Mouse (Mus musculus): ENCODE results near the gene Prss32. TPM values are rescaled to one million over a fixed set of nuclear protein-coding genes. Genes with fewer than 3 reads are reported as not detected.

Gene Prss32
- polyA plus RNA-seq, 1 experiment from 2014 or later: not detected

DNA sequence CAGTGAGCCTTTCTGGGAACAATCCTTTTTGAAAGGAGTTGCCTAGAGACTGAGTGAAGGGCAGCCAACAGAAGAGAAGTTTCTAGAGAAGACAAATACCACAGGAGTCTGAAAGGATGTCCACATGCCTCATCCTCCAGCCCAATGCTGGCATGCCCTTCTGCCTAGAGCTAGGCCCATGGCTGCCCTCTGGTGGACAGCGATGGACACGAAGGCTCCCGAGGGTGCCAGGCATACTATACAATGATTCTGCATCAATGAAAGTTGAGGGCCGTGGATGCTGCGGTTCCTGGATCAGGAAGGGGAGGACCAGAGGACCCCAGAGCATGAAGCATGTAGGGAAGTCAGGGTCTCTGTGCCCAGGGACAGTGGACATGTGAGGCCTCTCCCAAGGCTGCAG lies 9.6 kb downstream of the Prss32 start:
- no peak for ATAC-seq

DNA sequence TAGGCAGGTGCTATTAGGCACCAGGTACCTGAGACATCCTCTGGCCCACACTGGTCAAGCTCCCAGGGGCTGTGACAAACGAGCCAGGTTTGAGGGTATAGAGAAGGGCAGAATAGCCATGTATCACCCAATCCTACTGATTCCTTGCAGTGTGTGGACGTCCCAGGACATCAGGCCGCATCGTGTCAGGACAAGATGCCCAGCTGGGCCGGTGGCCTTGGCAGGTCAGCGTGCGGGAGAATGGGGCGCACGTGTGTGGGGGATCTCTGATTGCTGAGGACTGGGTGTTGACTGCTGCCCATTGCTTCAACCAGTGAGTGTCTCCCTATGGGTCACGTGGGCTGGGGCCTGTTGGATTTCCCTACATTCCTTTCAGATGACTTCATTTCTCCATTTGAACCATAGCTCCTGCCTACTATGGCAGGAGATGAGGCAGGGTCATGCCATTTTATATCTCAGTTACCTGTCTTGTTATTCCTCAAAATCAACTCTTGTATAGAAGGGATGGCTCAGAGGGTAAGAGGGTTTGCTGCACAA lies 10.6 kb downstream of the Prss32 start:
- no peaks in the 10 kb centered on the region for H3K9me3 ChIP-seq (replicated peaks; ENCODE audit: control insufficient read depth, low read length, poor library complexity, severe bottlenecking)
- H3K4me2 ChIP-seq (ENCODE audit: low read length): no peak overlapping the region
- no peak for ATAC-seq
- no peak overlapping the region for H3K9ac ChIP-seq (ENCODE audit: low read depth, low read length)
- H3K36me3 ChIP-seq (ENCODE audit: control insufficient read depth, insufficient read depth, low read length): no peaks in the 10 kb centered on the region
- 86% methylated on average over 10 of the region's 10 CpGs for WGBS
- no peaks in the 10 kb centered on the region for H3K4me1 ChIP-seq (ENCODE audit: control insufficient read depth, insufficient read depth, low read length)
- no peak overlapping the region for H3K27ac ChIP-seq (ENCODE audit: low read length)
- H3K27me3 ChIP-seq (ENCODE audit: control insufficient read depth, insufficient read depth, low read depth, low read length): no peaks in the 10 kb centered on the region
- H3K4me3 ChIP-seq (ENCODE audit: low read depth, low read length): no peak overlapping the region

More for the DNA sequence above, 9.6 kb downstream of the Prss32 start:
- no peak overlapping the region for H3K27ac ChIP-seq (ENCODE audit: low read length)
- H3K36me3 ChIP-seq (ENCODE audit: control insufficient read depth, insufficient read depth, low read length): no peaks in the 10 kb centered on the region
- no peaks in the 10 kb centered on the region for H3K9me3 ChIP-seq (replicated peaks; ENCODE audit: control insufficient read depth, low read length, poor library complexity, severe bottlenecking)
- H3K4me2 ChIP-seq (ENCODE audit: low read length): no peak overlapping the region
- H3K27me3 ChIP-seq (ENCODE audit: control insufficient read depth, insufficient read depth, low read depth, low read length): no peaks in the 10 kb centered on the region
- 27% methylated on average over 5 of the region's 5 CpGs for WGBS
- H3K4me1 ChIP-seq (ENCODE audit: control insufficient read depth, insufficient read depth, low read length): no peaks in the 10 kb centered on the region
- no peak overlapping the region for H3K9ac ChIP-seq (ENCODE audit: low read depth, low read length)
- H3K4me3 ChIP-seq (ENCODE audit: low read depth, low read length): no peak overlapping the region

DNA sequence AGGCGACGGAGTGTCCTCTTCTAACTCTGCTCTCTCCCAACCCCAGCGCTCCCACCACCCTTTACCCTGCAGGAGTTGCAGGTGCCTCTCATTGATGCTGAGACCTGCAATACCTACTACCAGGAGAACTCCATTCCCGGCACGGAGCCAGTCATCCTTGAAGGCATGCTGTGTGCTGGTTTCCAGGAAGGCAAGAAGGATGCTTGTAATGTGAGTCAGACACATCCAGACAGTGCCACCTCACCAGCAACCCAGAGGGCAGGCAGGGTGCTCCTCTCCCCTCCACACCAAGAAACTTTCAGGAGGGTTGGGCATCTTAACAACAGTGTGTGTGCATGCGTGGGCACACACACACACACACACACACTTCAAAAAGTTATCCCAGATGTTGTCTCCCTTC lies 13.5 kb downstream of the Prss32 start:
- 82% methylated on average over 6 of the region's 6 CpGs for WGBS
- Histone ChIP-seq H3K4me3 (ENCODE audit: low read depth, low read length) (no peak overlapping the region), H3K27ac (ENCODE audit: low read length) (no peak overlapping the region), H3K27me3 (ENCODE audit: control insufficient read depth, insufficient read depth, low read depth, low read length) (no peaks in the 10 kb centered on the region), H3K9me3 (replicated peaks; ENCODE audit: control insufficient read depth, low read length, poor library complexity, severe bottlenecking) (no peaks in the 10 kb centered on the region), H3K36me3 (ENCODE audit: control insufficient read depth, insufficient read depth, low read length) (no peaks in the 10 kb centered on the region), H3K4me2 (ENCODE audit: low read length) (no peak overlapping the region), H3K4me1 (ENCODE audit: control insufficient read depth, insufficient read depth, low read length) (no peaks in the 10 kb centered on the region), H3K9ac (ENCODE audit: low read depth, low read length) (no peak overlapping the region)
- ATAC-seq: no peak

DNA sequence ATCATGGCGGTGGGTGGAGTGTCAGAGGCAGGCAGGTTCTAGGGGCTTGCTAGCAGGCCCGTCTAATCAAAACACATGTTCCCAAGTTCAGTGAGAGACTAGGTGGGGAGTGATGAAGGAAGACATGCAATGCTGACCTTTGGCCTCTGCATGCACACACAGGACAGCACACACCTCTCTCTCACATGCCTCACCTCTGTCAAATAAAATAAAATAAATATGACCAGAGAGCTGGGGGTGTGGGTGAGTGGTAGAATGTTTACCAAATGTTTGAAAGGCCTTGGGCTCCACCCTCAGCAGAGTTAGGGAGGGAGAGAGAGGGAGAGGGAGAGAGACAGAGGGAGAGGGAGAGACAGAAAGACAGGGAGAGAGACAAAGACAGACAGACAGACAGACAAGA lies 14.3 kb downstream of the Prss32 start:
- ATAC-seq: no peak

DNA sequence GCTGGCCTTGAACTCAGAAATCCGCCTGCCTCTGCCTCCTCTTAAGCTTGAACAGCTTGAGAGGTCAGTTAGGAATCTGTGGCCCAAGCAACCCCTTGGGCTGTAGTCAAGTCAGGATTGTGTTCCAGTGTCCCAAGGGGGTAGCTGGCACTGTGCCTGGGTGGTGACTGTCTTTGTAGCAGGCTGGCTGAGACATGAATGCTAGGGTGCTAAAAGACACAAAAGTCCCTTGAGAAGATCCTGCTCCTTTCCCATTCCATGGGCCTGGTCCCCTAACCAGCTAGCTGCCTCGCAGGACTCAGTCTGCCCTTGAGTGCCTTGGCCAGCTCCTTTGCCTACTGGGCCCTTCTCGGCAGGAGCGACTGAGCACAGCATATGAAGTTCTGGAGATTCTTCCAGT lies 19.3 kb downstream of the Prss32 start:
- Histone ChIP-seq H3K27ac (ENCODE audit: low read length) (no peak overlapping the region), H3K9me3 (replicated peaks; ENCODE audit: control insufficient read depth, low read length, poor library complexity, severe bottlenecking) (no peaks in the 10 kb centered on the region), H3K9ac (ENCODE audit: low read depth, low read length) (no peak overlapping the region), H3K36me3 (ENCODE audit: control insufficient read depth, insufficient read depth, low read length) (no peaks in the 10 kb centered on the region), H3K4me1 (ENCODE audit: control insufficient read depth, insufficient read depth, low read length) (no peaks in the 10 kb centered on the region), H3K4me2 (ENCODE audit: low read length) (no peak overlapping the region), H3K4me3 (ENCODE audit: low read depth, low read length) (no peak overlapping the region), H3K27me3 (ENCODE audit: control insufficient read depth, insufficient read depth, low read depth, low read length) (no peaks in the 10 kb centered on the region)
- WGBS: 84% methylated on average over 4 of the region's 4 CpGs
- no peak for ATAC-seq

More for the DNA sequence above, 14.3 kb downstream of the Prss32 start:
- Histone ChIP-seq H3K4me3 (ENCODE audit: low read depth, low read length) (no peak overlapping the region), H3K27me3 (ENCODE audit: control insufficient read depth, insufficient read depth, low read depth, low read length) (no peaks in the 10 kb centered on the region), H3K36me3 (ENCODE audit: control insufficient read depth, insufficient read depth, low read length) (no peaks in the 10 kb centered on the region), H3K9me3 (replicated peaks; ENCODE audit: control insufficient read depth, low read length, poor library complexity, severe bottlenecking) (no peaks in the 10 kb centered on the region), H3K9ac (ENCODE audit: low read depth, low read length) (no peak overlapping the region), H3K27ac (ENCODE audit: low read length) (no peak overlapping the region), H3K4me1 (ENCODE audit: control insufficient read depth, insufficient read depth, low read length) (no peaks in the 10 kb centered on the region), H3K4me2 (ENCODE audit: low read length) (no peak overlapping the region)
- WGBS: 89% methylated on average over 2 of the region's 2 CpGs

DNA sequence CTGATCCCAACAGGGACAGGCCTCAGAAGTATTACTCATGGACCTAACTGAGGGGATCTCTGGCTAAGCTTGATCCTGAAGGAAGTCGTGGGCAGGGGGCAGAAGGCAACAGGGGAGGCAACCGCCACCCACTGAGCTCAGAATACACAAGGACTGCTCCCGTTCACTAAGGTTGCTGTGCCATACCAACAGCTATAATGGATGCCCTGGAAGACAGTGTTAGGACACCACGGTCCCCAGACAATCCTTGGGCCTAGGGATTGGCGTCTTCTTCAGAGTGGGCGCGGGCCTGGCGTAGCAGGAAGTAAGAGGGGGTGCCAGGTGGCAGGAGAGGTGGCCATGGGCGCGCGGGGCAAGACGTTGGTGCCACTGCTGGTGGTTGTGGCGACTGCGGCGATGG lies 24.1 kb downstream of the Prss32 start, which contains the start of gene Prss21:
Gene Prss21 (plus strand): TSS at position 301 of the 400 bp plus-strand sequence.
- Histone ChIP-seq H3K9me3 (replicated peaks; ENCODE audit: control insufficient read depth, low read length, poor library complexity, severe bottlenecking) (no peaks in the 10 kb centered on the region), H3K4me1 (ENCODE audit: control insufficient read depth, insufficient read depth, low read length) (no peaks in the 10 kb centered on the region), H3K36me3 (ENCODE audit: control insufficient read depth, insufficient read depth, low read length) (no peaks in the 10 kb centered on the region), H3K4me3 (ENCODE audit: low read depth, low read length) (no peak within 1 kb of the TSS), H3K9ac (ENCODE audit: low read depth, low read length) (no peak within 1 kb of the TSS), H3K4me2 (ENCODE audit: low read length) (no peak within 1 kb of the TSS), H3K27ac (ENCODE audit: low read length) (no peak within 1 kb of the TSS), H3K27me3 (ENCODE audit: control insufficient read depth, insufficient read depth, low read depth, low read length) (no peaks in the 10 kb centered on the region)
- ATAC-seq: no peak
- WGBS: 84% methylated on average over 15 of the region's 15 CpGs

DNA sequence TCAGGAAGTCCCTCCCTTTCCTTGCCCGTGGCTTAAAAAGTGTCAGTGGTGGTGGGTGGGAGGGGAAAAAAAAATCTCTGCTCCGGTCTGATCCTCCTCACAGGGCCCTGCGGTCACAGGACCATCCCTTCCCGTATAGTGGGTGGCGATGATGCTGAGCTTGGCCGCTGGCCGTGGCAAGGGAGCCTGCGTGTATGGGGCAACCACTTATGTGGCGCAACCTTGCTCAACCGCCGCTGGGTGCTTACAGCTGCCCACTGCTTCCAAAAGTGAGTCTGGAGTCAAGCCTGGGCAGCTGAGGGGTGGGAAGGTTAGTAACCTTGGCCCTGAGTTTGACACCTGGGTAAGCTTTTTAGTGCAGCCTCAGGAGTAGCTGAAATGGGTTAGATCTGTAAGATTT lies 24.9 kb downstream of the Prss32 start:
- no peaks in the 10 kb centered on the region for H3K36me3 ChIP-seq (ENCODE audit: control insufficient read depth, insufficient read depth, low read length)
- H3K4me3 ChIP-seq (ENCODE audit: low read depth, low read length): no peak overlapping the region
- H3K9ac ChIP-seq (ENCODE audit: low read depth, low read length): no peak overlapping the region
- H3K4me2 ChIP-seq (ENCODE audit: low read length): no peak overlapping the region
- H3K27me3 ChIP-seq (ENCODE audit: control insufficient read depth, insufficient read depth, low read depth, low read length): no peaks in the 10 kb centered on the region
- no peaks in the 10 kb centered on the region for H3K9me3 ChIP-seq (replicated peaks; ENCODE audit: control insufficient read depth, low read length, poor library complexity, severe bottlenecking)
- H3K27ac ChIP-seq (ENCODE audit: low read length): no peak overlapping the region
- ATAC-seq: no peak
- H3K4me1 ChIP-seq (ENCODE audit: control insufficient read depth, insufficient read depth, low read length): no peaks in the 10 kb centered on the region
- 85% methylated on average over 11 of the region's 11 CpGs for WGBS

DNA sequence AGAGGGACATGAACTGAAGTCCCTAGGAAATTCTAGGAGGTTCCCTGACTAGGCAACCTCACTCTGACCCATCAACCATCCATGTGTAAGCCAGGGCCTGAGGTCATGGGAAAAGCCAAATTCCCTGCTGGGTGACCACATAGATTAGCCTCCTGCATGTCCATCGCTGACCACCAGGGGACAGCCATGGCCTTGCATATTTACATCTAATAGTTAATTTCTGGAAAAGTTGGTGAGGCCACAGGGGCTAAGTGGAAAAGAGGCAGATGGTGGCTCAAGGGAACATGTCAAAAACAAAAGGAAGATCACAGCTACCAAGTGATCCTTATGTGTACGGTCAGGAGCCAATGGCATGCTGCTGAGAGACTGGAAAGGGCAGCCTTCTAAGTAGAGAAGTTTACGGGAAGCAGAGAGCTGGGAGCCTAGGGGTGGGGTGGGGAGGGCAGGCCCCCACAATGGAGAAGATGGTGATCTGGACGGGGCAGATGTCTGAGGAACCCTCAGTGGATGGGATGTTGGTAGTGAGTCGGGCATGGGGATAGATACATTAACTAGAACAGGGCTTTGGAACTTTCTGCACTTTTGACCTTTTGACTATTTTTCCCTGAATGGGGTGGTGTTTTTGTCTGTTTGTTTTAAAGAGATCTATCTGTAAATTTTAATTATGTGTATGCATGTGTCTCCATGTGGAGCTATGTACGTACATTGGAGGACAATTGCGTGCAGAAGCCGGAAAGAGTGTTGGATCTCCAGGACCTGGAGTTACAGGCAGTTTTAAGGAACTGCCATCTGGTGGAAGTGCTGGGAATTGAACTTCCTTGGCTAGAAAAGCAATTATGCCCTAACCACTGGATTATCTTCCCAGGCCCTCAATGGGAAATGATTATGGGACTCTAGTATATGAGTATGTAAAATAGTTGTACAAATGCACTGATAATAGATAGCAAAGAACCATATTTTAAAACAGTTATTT lies 30.5 kb downstream of the Prss32 start:
- ATAC-seq: no peak
- WGBS: 46% methylated on average over 8 of the region's 8 CpGs

DNA sequence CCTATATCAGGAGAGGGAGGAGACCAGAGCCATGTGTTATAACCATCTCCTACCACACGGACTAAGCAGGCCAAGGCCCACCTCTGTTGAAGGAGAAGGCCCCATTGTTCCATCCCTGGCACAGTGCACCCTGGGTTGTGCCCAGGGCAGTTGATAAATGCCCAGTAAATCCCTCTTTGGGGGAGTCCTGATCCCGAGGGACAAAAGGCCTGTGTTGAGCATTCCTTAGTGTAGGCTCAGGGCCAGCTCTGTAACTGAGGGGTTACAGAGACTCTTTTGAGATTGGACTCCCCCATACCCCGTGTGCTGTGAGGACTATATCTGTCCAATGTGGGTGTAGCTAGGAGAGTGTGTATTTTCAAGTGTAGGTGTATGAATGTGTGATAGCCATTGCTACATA lies 33.1 kb downstream of the Prss32 start:
- peak; percentile 91 for ATAC-seq
- no peak overlapping the region for H3K4me2 ChIP-seq (ENCODE audit: low read length)
- 0 out of 2 replicates have a peak overlapping the region, but pooled peaks have one; percentile 14 for H3K27ac ChIP-seq (ENCODE audit: low read length)
- H3K9ac ChIP-seq (ENCODE audit: low read depth, low read length): no peak overlapping the region
- H3K36me3 ChIP-seq (ENCODE audit: control insufficient read depth, insufficient read depth, low read length): no peaks in the 10 kb centered on the region
- H3K4me3 ChIP-seq (ENCODE audit: low read depth, low read length): no peak overlapping the region
- no peaks in the 10 kb centered on the region for H3K4me1 ChIP-seq (ENCODE audit: control insufficient read depth, insufficient read depth, low read length)
- H3K27me3 ChIP-seq (ENCODE audit: control insufficient read depth, insufficient read depth, low read depth, low read length): no peaks in the 10 kb centered on the region
- 59% methylated on average over 3 of the region's 3 CpGs for WGBS
- H3K9me3 ChIP-seq (replicated peaks; ENCODE audit: control insufficient read depth, low read length, poor library complexity, severe bottlenecking): no peaks in the 10 kb centered on the region

More for the DNA sequence above, 30.5 kb downstream of the Prss32 start:
- Histone ChIP-seq H3K9ac (ENCODE audit: low read depth, low read length) (no peak overlapping the region), H3K27ac (ENCODE audit: low read length) (no peak overlapping the region), H3K27me3 (ENCODE audit: control insufficient read depth, insufficient read depth, low read depth, low read length) (no peaks in the 10 kb centered on the region), H3K36me3 (ENCODE audit: control insufficient read depth, insufficient read depth, low read length) (no peaks in the 10 kb centered on the region), H3K4me1 (ENCODE audit: control insufficient read depth, insufficient read depth, low read length) (no peaks in the 10 kb centered on the region), H3K4me2 (ENCODE audit: low read length) (no peak overlapping the region), H3K4me3 (ENCODE audit: low read depth, low read length) (no peak overlapping the region), H3K9me3 (replicated peaks; ENCODE audit: control insufficient read depth, low read length, poor library complexity, severe bottlenecking) (no peaks in the 10 kb centered on the region)

All from midbrain, embryonic 16.5 days (tissue).